Mouse (Mus musculus): ENCODE data around the gene Meis1. TPM values are rescaled to one million over a fixed set of nuclear protein-coding genes. Genes with fewer than 3 reads are reported as not detected.

Gene Meis1
- polyA plus RNA-seq, 1 experiment from 2014 or later = 41.4 TPM

GRCm38 (mm10) chr11:18926798-18927197 is 92.0 kb downstream of the Meis1 start:
- Histone ChIP-seq H3K27ac (ENCODE audit: low read length) (no peak overlapping the region), H3K36me3 (ENCODE audit: control insufficient read depth, insufficient read depth) (no peaks in the 10 kb centered on the region), H3K4me3 (replicated peaks; ENCODE audit: low read length) (no peak overlapping the region), H3K4me2 (ENCODE audit: low read length) (no peak overlapping the region), H3K9me3 (ENCODE audit: control insufficient read depth, low read length) (no peaks in the 10 kb centered on the region), H3K27me3 (replicated peaks; ENCODE audit: control insufficient read depth, insufficient read depth, low read length) (no peaks in the 10 kb centered on the region), H3K9ac (replicated peaks; ENCODE audit: low read depth, low read length) (no peak overlapping the region), H3K4me1 (replicated peaks; ENCODE audit: control insufficient read depth, insufficient read depth, low read length) (peaks cover 20% of the 10 kb centered on the region)
- no peak for ATAC-seq
- WGBS = 60% methylated on average over 2 of the region's 2 CpGs

- H3K4me1 ChIP-seq (replicated peaks; ENCODE audit: control insufficient read depth, insufficient read depth, low read length) = peaks cover under 1% of the 10 kb centered on the region; the same call in 1 of the 2 replicates
- WGBS = 82% methylated on average over 2 of the region's 2 CpGs
- H3K27ac ChIP-seq (ENCODE audit: low read length) = no peak overlapping the region
Observed at GRCm38 (mm10) chr11:18924583-18925334, 94.0 kb downstream of the Meis1 start.

GRCm38 (mm10) chr11:18923274-18923673 is 95.5 kb downstream of the Meis1 start:
- Histone ChIP-seq H3K36me3 (ENCODE audit: control insufficient read depth, insufficient read depth) (no peaks in the 10 kb centered on the region), H3K27ac (ENCODE audit: low read length) (no peak overlapping the region), H3K4me3 (replicated peaks; ENCODE audit: low read length) (no peak overlapping the region), H3K9me3 (ENCODE audit: control insufficient read depth, low read length) (no peaks in the 10 kb centered on the region), H3K9ac (replicated peaks; ENCODE audit: low read depth, low read length) (no peak overlapping the region), H3K27me3 (replicated peaks; ENCODE audit: control insufficient read depth, insufficient read depth, low read length) (no peaks in the 10 kb centered on the region), H3K4me2 (ENCODE audit: low read length) (no peak overlapping the region), H3K4me1 (replicated peaks; ENCODE audit: control insufficient read depth, insufficient read depth, low read length) (peaks cover 9% of the 10 kb centered on the region)
- ATAC-seq = no peak
- 89% methylated on average over 5 of the region's 5 CpGs for WGBS

More at GRCm38 (mm10) chr11:18924583-18925334, 94.0 kb downstream of the Meis1 start:
- no peak overlapping the region for H3K4me2 ChIP-seq (ENCODE audit: low read length)
- no peak overlapping the region for H3K4me3 ChIP-seq (replicated peaks; ENCODE audit: low read length)
- no peak for ATAC-seq
- H3K36me3 ChIP-seq (ENCODE audit: control insufficient read depth, insufficient read depth) = no peaks in the 10 kb centered on the region
- H3K9ac ChIP-seq (replicated peaks; ENCODE audit: low read depth, low read length) = no peak overlapping the region
- H3K9me3 ChIP-seq (ENCODE audit: control insufficient read depth, low read length) = no peaks in the 10 kb centered on the region
- no peaks in the 10 kb centered on the region for H3K27me3 ChIP-seq (replicated peaks; ENCODE audit: control insufficient read depth, insufficient read depth, low read length)

- H3K4me1 ChIP-seq (replicated peaks; ENCODE audit: control insufficient read depth, insufficient read depth, low read length) = peaks cover 28% of the 10 kb centered on the region
- H3K27ac ChIP-seq (ENCODE audit: low read length) = no peak overlapping the region
- H3K4me3 ChIP-seq (replicated peaks; ENCODE audit: low read length) = no peak overlapping the region
- ATAC-seq = no peak
- no peaks in the 10 kb centered on the region for H3K9me3 ChIP-seq (ENCODE audit: control insufficient read depth, low read length)
- 96% methylated on average over 3 of the region's 3 CpGs for WGBS
- no peak overlapping the region for H3K9ac ChIP-seq (replicated peaks; ENCODE audit: low read depth, low read length)
- 0 out of 2 replicates have a peak, but pooled peaks cover under 1% of the 10 kb centered on the region for H3K27me3 ChIP-seq (replicated peaks; ENCODE audit: control insufficient read depth, insufficient read depth, low read length)
- H3K4me2 ChIP-seq (ENCODE audit: low read length) = no peak overlapping the region
- H3K36me3 ChIP-seq (ENCODE audit: control insufficient read depth, insufficient read depth) = no peaks in the 10 kb centered on the region
Observed at GRCm38 (mm10) chr11:18920651-18921050, 98.1 kb downstream of the Meis1 start.

GRCm38 (mm10) chr11:18919162-18919762 is 99.5 kb downstream of the Meis1 start:
- Histone ChIP-seq H3K4me1 (replicated peaks; ENCODE audit: control insufficient read depth, insufficient read depth, low read length) (peaks cover 28% of the 10 kb centered on the region), H3K27me3 (replicated peaks; ENCODE audit: control insufficient read depth, insufficient read depth, low read length) (0 out of 2 replicates have a peak, but pooled peaks cover 3% of the 10 kb centered on the region), H3K27ac (ENCODE audit: low read length) (peak overlapping the region; percentile 26), H3K9ac (replicated peaks; ENCODE audit: low read depth, low read length) (no peak overlapping the region), H3K4me3 (replicated peaks; ENCODE audit: low read length) (no peak overlapping the region), H3K36me3 (ENCODE audit: control insufficient read depth, insufficient read depth) (no peaks in the 10 kb centered on the region), H3K4me2 (ENCODE audit: low read length) (no peak overlapping the region), H3K9me3 (ENCODE audit: control insufficient read depth, low read length) (no peaks in the 10 kb centered on the region)
- peak; percentile 34 for ATAC-seq
- WGBS = 19% methylated on average over 3 of the region's 3 CpGs

- H3K9ac ChIP-seq (replicated peaks; ENCODE audit: low read depth, low read length) = no peak overlapping the region
- ATAC-seq = no peak
- H3K9me3 ChIP-seq (ENCODE audit: control insufficient read depth, low read length) = no peaks in the 10 kb centered on the region
- H3K4me2 ChIP-seq (ENCODE audit: low read length) = peak overlapping the region; percentile 14; the same call in 1 of the 2 replicates
- WGBS = 14% methylated on average over 5 of the region's 5 CpGs
- no peak overlapping the region for H3K27ac ChIP-seq (ENCODE audit: low read length)
- 0 out of 2 replicates have a peak, but pooled peaks cover 3% of the 10 kb centered on the region for H3K27me3 ChIP-seq (replicated peaks; ENCODE audit: control insufficient read depth, insufficient read depth, low read length)
- peaks cover 33% of the 10 kb centered on the region for H3K4me1 ChIP-seq (replicated peaks; ENCODE audit: control insufficient read depth, insufficient read depth, low read length)
- H3K4me3 ChIP-seq (replicated peaks; ENCODE audit: low read length) = no peak overlapping the region
- no peaks in the 10 kb centered on the region for H3K36me3 ChIP-seq (ENCODE audit: control insufficient read depth, insufficient read depth)
Observed at GRCm38 (mm10) chr11:18917887-18918286, 100.9 kb downstream of the Meis1 start.

- Histone ChIP-seq H3K4me2 (ENCODE audit: low read length) (no peak overlapping the region), H3K4me3 (replicated peaks; ENCODE audit: low read length) (no peak overlapping the region), H3K9me3 (ENCODE audit: control insufficient read depth, low read length) (no peaks in the 10 kb centered on the region), H3K4me1 (replicated peaks; ENCODE audit: control insufficient read depth, insufficient read depth, low read length) (peaks cover 31% of the 10 kb centered on the region), H3K36me3 (ENCODE audit: control insufficient read depth, insufficient read depth) (no peaks in the 10 kb centered on the region), H3K27me3 (replicated peaks; ENCODE audit: control insufficient read depth, insufficient read depth, low read length) (0 out of 2 replicates have a peak, but pooled peaks cover 3% of the 10 kb centered on the region), H3K9ac (replicated peaks; ENCODE audit: low read depth, low read length) (no peak overlapping the region), H3K27ac (ENCODE audit: low read length) (no peak overlapping the region)
- 0 out of 2 replicates have a peak, but pooled peaks have one; percentile 37 for ATAC-seq
- WGBS = 22% methylated on average over 1 of the region's 1 CpGs
Observed at GRCm38 (mm10) chr11:18913251-18913650, 105.5 kb downstream of the Meis1 start.

- Histone ChIP-seq H3K4me3 (replicated peaks; ENCODE audit: low read length) (no peak overlapping the region), H3K27ac (ENCODE audit: low read length) (no peak overlapping the region), H3K4me2 (ENCODE audit: low read length) (no peak overlapping the region), H3K27me3 (replicated peaks; ENCODE audit: control insufficient read depth, insufficient read depth, low read length) (0 out of 2 replicates have a peak, but pooled peaks cover 3% of the 10 kb centered on the region), H3K4me1 (replicated peaks; ENCODE audit: control insufficient read depth, insufficient read depth, low read length) (peaks cover 26% of the 10 kb centered on the region), H3K9ac (replicated peaks; ENCODE audit: low read depth, low read length) (no peak overlapping the region), H3K36me3 (ENCODE audit: control insufficient read depth, insufficient read depth) (no peaks in the 10 kb centered on the region), H3K9me3 (ENCODE audit: control insufficient read depth, low read length) (no peaks in the 10 kb centered on the region)
- ATAC-seq = no peak
- 50% methylated on average over 6 of the region's 6 CpGs for WGBS
Observed at GRCm38 (mm10) chr11:18912311-18913019, 106.3 kb downstream of the Meis1 start.

- no peak overlapping the region for H3K4me2 ChIP-seq (ENCODE audit: low read length)
- no peaks in the 10 kb centered on the region for H3K36me3 ChIP-seq (ENCODE audit: control insufficient read depth, insufficient read depth)
- no peak overlapping the region for H3K4me3 ChIP-seq (replicated peaks; ENCODE audit: low read length)
- no peaks in the 10 kb centered on the region for H3K27me3 ChIP-seq (replicated peaks; ENCODE audit: control insufficient read depth, insufficient read depth, low read length)
- no peaks in the 10 kb centered on the region for H3K9me3 ChIP-seq (ENCODE audit: control insufficient read depth, low read length)
- no peak overlapping the region for H3K9ac ChIP-seq (replicated peaks; ENCODE audit: low read depth, low read length)
- no peak overlapping the region for H3K27ac ChIP-seq (ENCODE audit: low read length)
- no peak for ATAC-seq
- no peaks in the 10 kb centered on the region for H3K4me1 ChIP-seq (replicated peaks; ENCODE audit: control insufficient read depth, insufficient read depth, low read length)
- 62% methylated on average over 3 of the region's 3 CpGs for WGBS
Observed at GRCm38 (mm10) chr11:18906866-18907265, 111.9 kb downstream of the Meis1 start.
